Mouse (Mus musculus): Measurements from ENCODE around the gene Vmn2r46.
"Not testable (repeated sequence)": the region's sequence is repeated elsewhere in the genome, so short reads cannot be mapped to it uniquely, and the experiment has no call there.

Gene Vmn2r46

DNA sequence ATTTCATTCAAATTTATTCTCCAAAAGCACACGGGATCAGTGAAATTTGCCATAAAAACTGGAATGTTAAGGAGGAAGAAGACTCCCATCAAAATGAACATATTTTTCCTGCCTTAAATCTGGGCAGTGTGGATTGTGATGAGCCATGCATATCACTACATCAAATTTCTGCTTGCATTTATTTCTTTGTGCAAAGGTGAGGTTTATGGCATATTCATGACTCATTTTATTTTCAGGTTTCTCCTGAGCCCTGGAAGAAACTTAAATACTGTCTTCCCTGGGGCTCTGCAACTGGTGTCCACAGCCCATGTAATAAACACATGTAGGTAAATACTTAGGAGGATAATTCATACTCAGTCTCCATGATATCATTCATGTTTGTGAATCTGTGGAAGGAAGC, at the start of gene Vmn2r46:
Gene Vmn2r46 (minus strand): TSS at position 101 of the 400 bp plus-strand sequence.
- in situ Hi-C loops (cut with MboI, MseI), result not testable (repeated sequence)
